13 mouse cellular contexts compared by ENCODE assay signal in the genomic region with DNA sequence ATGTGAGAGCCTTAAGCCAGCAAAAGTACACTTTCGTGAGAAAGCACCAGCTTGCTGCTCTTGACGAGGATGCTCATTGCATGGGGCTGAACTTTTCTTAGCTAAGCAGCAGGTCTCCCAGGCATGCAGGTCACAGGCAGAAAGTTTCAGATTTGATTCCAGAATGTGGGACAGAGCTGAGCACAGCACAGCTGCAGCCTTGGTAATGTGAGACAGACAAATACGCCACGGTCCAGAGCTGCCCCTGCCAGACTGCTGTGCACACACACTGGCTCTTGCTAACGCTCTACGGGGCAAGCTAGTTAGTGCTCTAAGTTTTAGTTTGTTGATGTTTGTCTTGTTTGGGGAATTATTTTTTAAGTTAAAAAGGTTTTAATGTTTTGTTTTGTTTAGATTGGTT. TPM values are rescaled to one million over a fixed set of nuclear protein-coding genes. Genes with fewer than 3 reads are reported as not detected.
DNase-seq lines count a peak whose midpoint lies in the region; ATAC-seq and TF ChIP-seq lines count a peak whose summit lies in the region.
"Had no signal": no experiment of that assay in that cellular context is flagged by ENCODE, and none has a peak within 500 bp of the region (broad histone marks: within the 10 kb centered on the region; RNA-seq: fewer than 3 reads in every experiment).

No protein-coding gene starts in this region.

- H3K4me1 ChIP-seq in limb, embryonic 11.5 days (ENCODE audit: control insufficient read depth, insufficient read depth, low read length): 0 out of 2 replicates have a peak, but pooled peaks cover 4% of the 10 kb centered on the region
- peaks cover 7% of the 10 kb centered on the region; the same call in 1 of the 2 replicates for H3K4me1 ChIP-seq in limb, embryonic 10.5 days

- 52% methylated on average over 6 of the region's 6 CpGs for WGBS in limb, embryonic 11.5 days
- WGBS in limb, embryonic 10.5 days: 75% methylated on average over 6 of the region's 6 CpGs

- TF ChIP-seq CTCF in gastrocnemius, adult 2 months (IDR thresholded peaks at IDR 0.05): no peak

- ATAC-seq in limb, embryonic 11.5 days (ENCODE audit: insufficient number of reproducible peaks, low FRiP score, low TSS enrichment, low read depth): no peak

- H3K36me3 ChIP-seq in limb, embryonic 11.5 days (ENCODE audit: control insufficient read depth, insufficient read depth, low read length): no peaks in the 10 kb centered on the region
- no peaks in the 10 kb centered on the region for H3K36me3 ChIP-seq in limb, embryonic 10.5 days

- no peak overlapping the region for H3K9ac ChIP-seq in limb, embryonic 11.5 days (ENCODE audit: low read length)
- H3K9ac ChIP-seq: hindbrain, embryonic 14.5 days had no signal

- H3K4me2 ChIP-seq in limb, embryonic 11.5 days (ENCODE audit: low read depth, severe bottlenecking): no peak overlapping the region
- H3K4me2 ChIP-seq: hindbrain, embryonic 14.5 days had no signal

- no peaks in the 10 kb centered on the region for H3K27me3 ChIP-seq in limb, embryonic 11.5 days (ENCODE audit: control insufficient read depth, insufficient read depth, low read length)
- H3K27me3 ChIP-seq in limb, embryonic 10.5 days (ENCODE audit: low read depth, poor library complexity, severe bottlenecking): no peaks in the 10 kb centered on the region

- peak; percentile 42 for DNase-seq in embryo, embryonic 10 days (ENCODE audit: low spot score)
- DNase-seq in embryo, embryonic 9.5 days (ENCODE audit: extremely low spot score): no peak
- peak; percentile 38 for DNase-seq in limb, embryonic 11.5 days (ENCODE audit: low spot score)
- no peak for DNase-seq in limb, embryonic 10.5 days (ENCODE audit: low spot score)
- DNase-seq in gastrocnemius, adult 2 months: peak; percentile 79
- DNase-seq in ovary, postnatal 14 days (ENCODE audit: low spot score): no peak
- no peak for DNase-seq in layer of hippocampus, adult 11-12 months (ENCODE audit: low spot score)
- DNase-seq in layer of hippocampus, adult 9-10 months (ENCODE audit: low spot score): no peak
- DNase-seq: B cell, adult 2 months; cerebellum, adult 11-12 months; kidney, postnatal 36 days; lung, adult 18-20 months had no signal

- intact Hi-C loops in gastrocnemius, adult 2 months (cut with DNase I): loop anchor here (1.0 to 5.0 kb wide), 3 partner anchors 56 to 445 kb away; partner anchors contain the start of gene Foxo3

- no peaks in the 10 kb centered on the region for H3K9me3 ChIP-seq in limb, embryonic 11.5 days (ENCODE audit: control insufficient read depth, low read length)
- 0 out of 2 replicates have a peak, but pooled peaks cover 2% of the 10 kb centered on the region for H3K9me3 ChIP-seq in limb, embryonic 10.5 days (replicated peaks)

- no peak overlapping the region for H3K4me3 ChIP-seq in limb, embryonic 11.5 days (ENCODE audit: low read depth, low read length)
- H3K4me3 ChIP-seq in limb, embryonic 10.5 days: no peak overlapping the region
- H3K4me3 ChIP-seq in gastrocnemius, adult 2 months: peak overlapping the region; percentile 17; the same call in 1 of the 2 replicates

- H3K27ac ChIP-seq in limb, embryonic 11.5 days (replicated peaks; ENCODE audit: low read depth, low read length): no peak overlapping the region
- no peak overlapping the region for H3K27ac ChIP-seq in limb, embryonic 10.5 days
- peak overlapping the region; percentile 85 for H3K27ac ChIP-seq in gastrocnemius, adult 2 months
- H3K27ac ChIP-seq: hindbrain, embryonic 14.5 days had no signal

RNA-seq across cellular contexts. Expression of gene Sesn1, which starts 22.5 kb away (rescaled TPM):
- polyA plus RNA-seq in limb, embryonic 11.5 days (2014; fragmentation: Nextera tagmentation; extraction: Ambion mirVana): 33.4 and 35.9 TPM in 2 replicates
- 19.7 and 26.3 TPM in 2 replicates for polyA plus RNA-seq in limb, embryonic 10.5 days (2016; fragmentation: Nextera tagmentation; extraction: Ambion mirVana)
- total RNA-seq in gastrocnemius, adult 2 months (2021): 10 to 100 TPM; 18.5 to 52.7 TPM

RNA-seq across cellular contexts. Expression of gene Cep57l1, which starts 22.5 kb away (rescaled TPM):
- 21.2 and 23.8 TPM in 2 replicates for polyA plus RNA-seq in limb, embryonic 11.5 days (2014; fragmentation: Nextera tagmentation; extraction: Ambion mirVana)
- 19.6 and 25.9 TPM in 2 replicates for polyA plus RNA-seq in limb, embryonic 10.5 days (2016; fragmentation: Nextera tagmentation; extraction: Ambion mirVana)
- 1 to 10 TPM; 2.7 to 3.1 TPM for total RNA-seq in gastrocnemius, adult 2 months (2021)

Comparison
In these comparisons a context has a peak if more than half of its experiments do, and no peak if none do; other contexts are left out.
1. DNase-seq: peak in embryo, embryonic 10 days (single experiment), limb, embryonic 11.5 days (single experiment) and gastrocnemius, adult 2 months (single experiment); none in embryo, embryonic 9.5 days (single experiment), limb, embryonic 10.5 days (single experiment), ovary, postnatal 14 days (single experiment), layer of hippocampus, adult 11-12 months (single experiment) and layer of hippocampus, adult 9-10 months (single experiment).